Mouse (Mus musculus) lung, postnatal 4 days (tissue): ENCODE measurements at regions not wholly inside any gene's neighbourhood (a gene's known extent, or its start where the extent isn't known, plus 50 kb on each side); places are given as distances from the start of the nearest gene placed in this dataset.

Experiments used
- DNase-seq, 2 experiments: peaks; one replicate each; pipeline ENCODE4 v3.0.0; 2021

GRCm38 (mm10) chr16:51915034-51915928 lies 115.7 kb upstream of the Cblb start:
- no peak for DNase-seq

- DNase-seq: no peak
These were observed 115.1 kb upstream of the Cblb start for GRCm38 (mm10) chr16:51915929-51916308.

- no peak for DNase-seq
These were observed 114.7 kb upstream of the Cblb start for GRCm38 (mm10) chr16:51916337-51916736.

- no peak for DNase-seq
These were observed 114.2 kb upstream of the Cblb start for GRCm38 (mm10) chr16:51916820-51917219.

- no peak for DNase-seq
These were observed 113.5 kb upstream of the Cblb start for GRCm38 (mm10) chr16:51917540-51917939.

- DNase-seq: no peak
These were observed 110.0 kb upstream of the Cblb start for GRCm38 (mm10) chr16:51921025-51921424.

GRCm38 (mm10) chr16:51922589-51922988 lies 108.4 kb upstream of the Cblb start:
- DNase-seq: no peak

- DNase-seq: no peak
These were observed 105.4 kb upstream of the Cblb start for GRCm38 (mm10) chr16:51925639-51926038.

GRCm38 (mm10) chr16:51933122-51933521 lies 97.9 kb upstream of the Cblb start:
- no peak for DNase-seq

- no peak for DNase-seq
These were observed 97.1 kb upstream of the Cblb start for GRCm38 (mm10) chr16:51933965-51934364.

GRCm38 (mm10) chr16:51937298-51937697 lies 93.7 kb upstream of the Cblb start:
- no peak for DNase-seq

- DNase-seq: no peak
These were observed 92.0 kb upstream of the Cblb start for GRCm38 (mm10) chr16:51939061-51939460.

- DNase-seq: no peak
These were observed 90.5 kb upstream of the Cblb start for GRCm38 (mm10) chr16:51940574-51940973.

- no peak for DNase-seq
These were observed 88.4 kb upstream of the Cblb start for GRCm38 (mm10) chr16:51942431-51943130.

- no peak for DNase-seq
These were observed 63.8 kb upstream of the Cblb start for GRCm38 (mm10) chr16:51967051-51967845.
